Mouse (Mus musculus) midbrain, embryonic 10.5 days (tissue): ENCODE data around the gene Ccdc58. TPM values are rescaled to one million over a fixed set of nuclear protein-coding genes. Genes with fewer than 3 reads are reported as not detected.
"Not testable (repeated sequence)": the region's sequence is repeated elsewhere in the genome, so short reads cannot be mapped to it uniquely, and the experiment has no call there.

ENCODE experiments used
- DNase-seq: peaks from one replicate; pipeline ENCODE4 v3.0.0-alpha.2; 2017; ENCODE audit warnings: low spot score
- H3K27ac ChIP-seq: fragments of 300-500 bp; sonication (generic); replicated peaks from 2 replicates; pipeline ENCODE4 v1.5.1; 2016; ENCODE audit warnings: mild to moderate bottlenecking
- H3K27me3 ChIP-seq: fragments of 300-500 bp; sonication (generic); 2 replicates; pipeline ENCODE4 v1.6.1; 2016; ENCODE audit warnings: low read depth, mild to moderate bottlenecking; ENCODE audit not compliant: poor library complexity, severe bottlenecking
- H3K36me3 ChIP-seq: fragments of 300-500 bp; sonication (generic); 2 replicates; pipeline ENCODE4 v1.6.1; 2016; ENCODE audit warnings: mild to moderate bottlenecking, moderate library complexity
- H3K4me1 ChIP-seq: fragments of 300-500 bp; sonication (generic); 2 replicates; pipeline ENCODE4 v1.6.1; 2016
- H3K4me3 ChIP-seq: fragments of 300-500 bp; sonication (generic); 2 replicates; pipeline ENCODE4 v1.5.1; 2016; ENCODE audit warnings: mild to moderate bottlenecking, moderate library complexity
- H3K9me3 ChIP-seq: fragments of 300-500 bp; sonication (generic); replicated peaks from 2 replicates; pipeline ENCODE4 v1.6.1; 2016; ENCODE audit warnings: mild to moderate bottlenecking
- WGBS: fragments of 180-500 bp; shearing (Covaris S2); methylation state at CpG from one replicate; pipeline ENCODE4 v1.1.7; 2016; 5-methylcytosine and 5-hydroxymethylcytosine counted together
- polyA plus RNA-seq: library from polyadenylated mRNA; unstranded; fragments of >200 nt; fragmentation: Nextera tagmentation; extraction: Ambion mirVana; gene quantifications from 2 replicates; pipeline ENCODE4 v1.2.1, GENCODE M21; 2016

Ccdc58 gene
- polyA plus RNA-seq, 1 experiment from 2014 or later = 103 TPM

DNA sequence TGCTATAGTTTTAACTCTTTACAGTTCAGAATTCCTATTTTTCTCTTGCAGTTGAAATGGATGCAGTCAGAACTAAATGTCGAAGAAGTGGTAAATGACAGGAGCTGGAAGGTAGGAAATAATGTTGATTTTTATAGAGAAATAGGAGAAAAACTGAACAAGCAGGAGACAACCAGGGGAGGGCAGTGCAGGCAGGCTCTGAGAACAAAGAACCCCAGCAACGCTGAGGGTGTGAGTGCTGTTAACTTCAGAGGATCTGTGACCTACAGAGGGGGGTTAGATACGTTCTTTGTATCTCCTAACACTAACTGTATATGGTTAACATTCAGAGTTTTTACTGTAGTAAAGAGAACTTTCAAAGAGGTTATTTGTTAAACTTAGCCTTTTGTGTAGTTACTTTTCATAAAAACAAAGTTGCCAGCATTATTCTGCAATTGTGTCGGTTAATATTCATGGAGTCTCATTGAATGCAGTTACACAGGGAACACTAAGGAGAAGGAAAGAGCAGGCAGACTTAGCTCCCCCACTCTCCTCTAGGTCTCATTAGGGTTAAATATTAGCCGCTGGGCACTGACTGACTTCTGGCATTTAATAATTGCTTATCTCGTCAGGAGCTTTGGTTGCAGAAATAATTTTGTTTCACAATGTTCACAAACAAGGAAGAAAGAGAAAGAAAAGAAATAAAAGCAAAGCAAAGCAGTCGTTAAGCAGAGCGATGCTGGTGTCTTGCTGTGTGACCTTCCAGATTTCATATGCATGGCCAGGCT is 18.5 kb downstream of the Ccdc58 start:
- Histone ChIP-seq H3K27me3 (no peaks in the 10 kb centered on the region), H3K9me3 (no peaks in the 10 kb centered on the region), H3K27ac (no peak overlapping the region), H3K4me3 (no peak overlapping the region), H3K36me3 (peaks cover 76% of the 10 kb centered on the region), H3K4me1 (no peaks in the 10 kb centered on the region)
- DNase-seq = no peak
- WGBS = 84% methylated on average over 8 of the region's 8 CpGs

DNA sequence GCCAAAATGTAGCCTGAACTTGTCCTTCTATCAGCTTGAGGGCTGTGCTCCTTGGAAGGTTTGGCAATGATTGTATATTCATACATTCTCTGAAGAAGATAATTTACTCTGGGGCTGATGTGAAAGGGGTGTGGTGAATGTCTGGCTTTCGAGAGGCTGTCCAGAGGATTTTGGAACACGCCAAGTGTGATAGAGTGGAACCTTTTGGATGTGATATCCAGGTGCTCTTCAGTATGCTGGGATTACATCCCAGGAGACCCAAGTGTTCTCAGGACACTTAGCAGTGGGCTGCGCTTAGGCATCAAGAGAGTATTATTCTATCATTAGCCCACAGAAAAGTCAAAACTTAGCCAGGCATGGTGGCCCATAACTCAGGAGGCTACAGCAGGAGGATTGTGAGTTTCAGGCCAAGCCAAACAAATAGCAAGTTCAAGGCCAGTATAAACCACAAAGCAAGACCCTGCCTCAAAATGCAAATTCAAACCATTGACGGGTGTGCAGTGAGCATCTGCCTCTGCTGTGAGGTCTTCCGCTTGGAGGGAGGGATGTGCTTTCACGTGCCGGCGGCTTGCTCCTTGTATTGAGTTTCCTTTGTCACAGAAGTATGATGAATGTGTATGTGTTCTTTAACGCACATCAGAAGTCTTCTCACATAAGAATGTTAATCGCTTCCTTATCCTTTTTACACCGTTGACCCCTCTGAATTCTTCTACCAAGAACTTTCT is 19.5 kb downstream of the Ccdc58 start:
- Histone ChIP-seq H3K9me3 (no peaks in the 10 kb centered on the region), H3K27ac (no peak overlapping the region), H3K27me3 (no peaks in the 10 kb centered on the region), H3K4me1 (no peaks in the 10 kb centered on the region), H3K4me3 (no peak overlapping the region), H3K36me3 (peaks cover 67% of the 10 kb centered on the region)
- 90% methylated on average over 11 of the region's 11 CpGs for WGBS
- DNase-seq = no peak

DNA sequence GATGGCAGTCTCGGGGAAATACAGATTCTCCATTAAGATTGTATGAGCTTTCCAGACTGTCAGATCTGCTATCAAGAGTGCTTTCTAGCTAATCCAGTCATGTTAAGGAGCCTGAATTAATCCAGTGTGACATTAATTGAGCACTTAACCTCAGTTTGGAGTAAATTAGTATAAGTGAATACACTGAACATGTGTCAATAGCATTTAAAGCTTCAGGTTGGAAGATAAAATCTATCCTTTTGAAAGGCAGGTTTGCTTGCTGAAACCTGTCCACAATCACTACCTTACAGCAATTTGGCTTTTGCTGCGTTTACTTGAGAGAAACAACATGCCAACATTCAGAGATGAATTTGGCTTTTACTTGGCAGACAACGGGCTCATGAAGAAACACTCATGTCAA is 22.6 kb downstream of the Ccdc58 start:
- no peak overlapping the region for H3K4me3 ChIP-seq
- H3K36me3 ChIP-seq = peaks cover 38% of the 10 kb centered on the region
- no peak for DNase-seq
- H3K9me3 ChIP-seq = no peaks in the 10 kb centered on the region
- H3K27me3 ChIP-seq = no peaks in the 10 kb centered on the region
- no peaks in the 10 kb centered on the region for H3K4me1 ChIP-seq
- 92% methylated on average over 3 of the region's 3 CpGs for WGBS
- H3K27ac ChIP-seq = no peak overlapping the region

DNA sequence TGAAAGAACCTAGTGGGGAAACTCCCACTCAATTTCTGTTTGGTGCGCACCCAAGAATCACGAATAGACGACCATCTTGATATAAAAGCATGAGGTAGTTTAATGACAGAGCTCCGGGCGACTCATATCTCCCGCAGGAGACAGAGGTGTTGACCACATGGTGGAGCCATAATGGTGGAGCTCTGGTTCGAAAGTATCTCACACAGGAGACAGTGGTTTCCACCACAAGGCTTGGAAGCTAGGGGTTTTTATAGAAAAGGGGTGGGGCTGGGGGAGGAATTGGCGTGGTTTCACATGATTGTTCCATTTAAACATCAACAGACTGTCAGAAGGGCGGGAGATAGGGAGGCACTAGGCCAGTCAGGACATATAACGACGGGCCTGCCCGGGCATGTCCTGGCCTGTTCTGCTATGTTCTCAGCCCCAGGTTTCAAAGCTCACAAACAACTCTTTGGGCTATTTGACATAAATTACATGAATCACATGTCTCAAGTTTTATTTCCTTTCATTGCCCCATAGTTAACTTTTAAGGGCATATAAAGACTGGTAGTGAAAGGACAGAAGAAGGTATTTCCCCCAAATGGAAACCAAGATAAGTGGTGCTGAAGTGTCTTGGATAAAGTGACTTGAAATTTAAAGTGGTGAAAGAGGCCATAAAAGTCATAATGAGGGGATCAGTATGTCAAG is 26.5 kb downstream of the Ccdc58 start:
- not testable (repeated sequence) for H3K27ac ChIP-seq, H3K36me3 ChIP-seq, H3K4me3 ChIP-seq, H3K27me3 ChIP-seq, H3K4me1 ChIP-seq, H3K9me3 ChIP-seq, DNase-seq
- WGBS = 95% methylated on average over 12 of the region's 12 CpGs

DNA sequence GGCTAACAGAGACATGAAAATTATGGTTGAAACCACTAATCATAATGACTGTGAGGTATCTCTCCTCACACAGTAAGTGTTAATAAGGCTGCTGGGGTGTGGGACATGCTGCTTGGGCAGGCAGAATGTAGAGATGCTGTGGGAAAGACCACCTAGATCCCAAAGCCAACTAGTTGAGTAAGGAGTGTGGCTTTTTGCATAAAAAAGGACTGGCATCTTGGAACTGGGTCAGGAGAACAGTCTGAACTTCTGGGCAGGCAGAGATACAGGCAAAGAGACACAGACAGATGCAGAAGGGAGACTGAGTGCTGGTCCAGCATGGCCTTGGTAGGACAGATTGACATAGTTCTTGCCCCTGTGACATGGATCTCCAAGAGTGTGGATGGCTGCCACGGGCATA is 30.0 kb downstream of the Ccdc58 start:
- no peak overlapping the region for H3K27ac ChIP-seq
- no peaks in the 10 kb centered on the region for H3K4me1 ChIP-seq
- H3K4me3 ChIP-seq = no peak overlapping the region
- WGBS = 89% methylated on average over 1 of the region's 1 CpGs
- H3K27me3 ChIP-seq = no peaks in the 10 kb centered on the region
- H3K36me3 ChIP-seq = no peaks in the 10 kb centered on the region
- no peaks in the 10 kb centered on the region; the same call in 1 of the 2 replicates for H3K9me3 ChIP-seq
- no peak for DNase-seq

DNA sequence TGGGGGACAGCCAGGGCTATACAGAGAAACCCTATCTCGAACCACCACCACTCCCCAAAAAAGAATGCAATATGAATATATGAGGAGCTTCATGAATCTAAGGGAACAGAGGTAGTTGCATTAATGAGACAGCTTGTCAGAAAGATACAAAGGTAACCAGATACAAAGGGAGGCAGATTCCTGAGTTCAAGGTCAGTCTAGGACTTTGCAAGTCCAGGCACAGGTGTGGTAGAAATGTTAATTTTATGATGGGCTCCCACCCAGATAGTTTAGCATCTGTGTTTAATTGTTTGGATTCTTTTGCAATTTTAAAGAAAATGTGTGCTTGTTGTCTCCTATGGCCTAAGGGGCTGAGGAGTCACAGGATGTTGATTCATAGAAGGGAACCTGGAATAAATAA is 30.7 kb downstream of the Ccdc58 start:
- WGBS = 87% methylated on average over 1 of the region's 1 CpGs
- DNase-seq = no peak
- H3K4me1 ChIP-seq = no peaks in the 10 kb centered on the region
- H3K27me3 ChIP-seq = no peaks in the 10 kb centered on the region
- H3K36me3 ChIP-seq = no peaks in the 10 kb centered on the region
- H3K27ac ChIP-seq = no peak overlapping the region
- no peak overlapping the region for H3K4me3 ChIP-seq
- no peaks in the 10 kb centered on the region; the same call in 1 of the 2 replicates for H3K9me3 ChIP-seq

DNA sequence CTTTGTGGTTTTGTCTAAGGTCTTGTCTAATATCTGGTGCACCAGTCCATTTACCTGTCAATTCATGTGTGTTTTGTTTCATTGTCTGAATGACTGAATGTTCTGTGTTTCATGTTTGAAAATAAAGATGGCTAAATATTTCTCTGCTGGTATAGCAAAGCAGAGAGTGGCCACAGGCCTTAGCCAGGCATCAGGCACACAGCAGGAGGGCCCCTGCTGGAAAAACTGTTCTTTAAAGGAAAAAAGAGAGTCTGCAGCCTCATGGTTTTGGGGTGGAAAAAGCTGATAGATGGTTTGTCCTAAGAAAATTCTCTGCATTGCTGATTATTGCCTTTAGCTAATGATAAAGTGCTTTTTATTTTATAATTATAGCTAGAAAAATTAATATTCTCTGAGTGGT is 40.0 kb downstream of the Ccdc58 start:
- H3K27ac ChIP-seq, H3K4me3 ChIP-seq, DNase-seq, H3K4me1 ChIP-seq, H3K9me3 ChIP-seq, H3K27me3 ChIP-seq, H3K36me3 ChIP-seq: not testable (repeated sequence)

DNA sequence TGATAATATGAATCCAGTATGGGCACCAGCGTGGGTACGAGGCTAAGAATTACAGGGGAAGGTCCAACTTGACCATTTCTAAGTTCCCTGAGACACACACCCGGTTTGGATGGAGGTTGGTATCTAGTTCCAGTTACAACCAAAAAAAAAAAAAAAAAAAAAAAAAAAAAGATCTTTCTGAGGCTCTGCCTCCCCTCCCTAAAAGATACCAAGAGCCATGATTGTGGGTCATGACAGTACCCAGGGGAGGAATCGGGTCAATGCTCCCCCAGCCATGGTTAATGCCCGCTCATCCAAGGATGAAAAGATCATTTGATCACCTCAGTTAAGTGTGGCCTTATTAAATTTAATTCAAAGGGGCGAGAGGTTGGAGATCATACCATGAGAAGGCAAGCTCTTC is 44.3 kb downstream of the Ccdc58 start:
- H3K27ac ChIP-seq, H3K9me3 ChIP-seq, H3K4me1 ChIP-seq, H3K36me3 ChIP-seq, DNase-seq, H3K27me3 ChIP-seq, H3K4me3 ChIP-seq: not testable (repeated sequence)
- WGBS = 92% methylated on average over 6 of the region's 6 CpGs

DNA sequence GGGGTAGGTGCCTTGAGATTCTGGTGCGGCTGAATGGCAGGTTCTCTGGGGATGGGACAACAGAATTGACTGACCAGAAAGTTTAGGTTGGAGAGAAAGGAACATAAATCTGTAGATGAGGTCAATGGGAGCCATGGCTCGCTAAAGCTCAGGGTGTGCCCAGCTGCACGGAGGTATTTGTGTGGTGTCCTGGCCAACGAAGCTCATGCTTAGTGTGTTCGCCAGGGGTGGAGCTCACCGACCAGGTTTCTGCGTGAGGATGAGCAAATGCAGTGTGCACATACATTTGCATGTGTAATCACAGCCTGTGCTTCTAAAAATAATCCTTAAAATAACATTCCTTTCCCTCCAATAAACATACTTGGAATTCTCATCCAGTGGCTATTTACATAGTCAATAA is 56.6 kb downstream of the Ccdc58 start:
- no peak overlapping the region for H3K4me3 ChIP-seq
- H3K27me3 ChIP-seq = no peaks in the 10 kb centered on the region
- H3K9me3 ChIP-seq = no peaks in the 10 kb centered on the region
- no peaks in the 10 kb centered on the region for H3K36me3 ChIP-seq
- no peak overlapping the region for H3K27ac ChIP-seq
- no peak for DNase-seq
- no peaks in the 10 kb centered on the region for H3K4me1 ChIP-seq
- WGBS = 86% methylated on average over 7 of the region's 7 CpGs

DNA sequence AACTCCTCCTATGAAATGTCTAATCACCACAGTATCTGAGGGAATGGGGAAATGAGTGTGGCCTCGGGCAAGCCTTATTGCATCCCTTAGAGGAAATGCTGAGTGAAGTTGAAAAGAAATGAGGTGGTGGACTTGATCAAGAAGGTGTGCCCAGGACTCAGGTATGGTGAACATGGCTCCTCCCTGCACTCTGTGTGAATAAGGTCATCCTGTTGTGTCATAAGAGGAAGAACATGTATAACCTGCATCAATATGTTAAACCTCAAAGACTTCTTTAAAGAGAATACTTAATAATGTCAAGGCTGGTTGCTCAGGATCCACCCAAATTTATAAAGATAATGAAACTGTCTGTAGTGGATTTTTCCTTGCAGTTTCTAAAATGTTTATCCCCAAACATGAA is 59.7 kb downstream of the Ccdc58 start, which contains the start of gene Csta1:
Gene Csta1 (minus strand): TSS at position 101 of the 400 bp plus-strand sequence.
- no peak within 1 kb of the TSS for H3K27ac ChIP-seq
- no peak within 1 kb of the TSS for H3K4me3 ChIP-seq
- H3K9me3 ChIP-seq = no peaks in the 10 kb centered on the region
- H3K4me1 ChIP-seq = no peaks in the 10 kb centered on the region
- no peak for DNase-seq
- no peaks in the 10 kb centered on the region for H3K27me3 ChIP-seq
- 84% methylated on average over 1 of the region's 1 CpGs for WGBS
- no peaks in the 10 kb centered on the region for H3K36me3 ChIP-seq

DNA sequence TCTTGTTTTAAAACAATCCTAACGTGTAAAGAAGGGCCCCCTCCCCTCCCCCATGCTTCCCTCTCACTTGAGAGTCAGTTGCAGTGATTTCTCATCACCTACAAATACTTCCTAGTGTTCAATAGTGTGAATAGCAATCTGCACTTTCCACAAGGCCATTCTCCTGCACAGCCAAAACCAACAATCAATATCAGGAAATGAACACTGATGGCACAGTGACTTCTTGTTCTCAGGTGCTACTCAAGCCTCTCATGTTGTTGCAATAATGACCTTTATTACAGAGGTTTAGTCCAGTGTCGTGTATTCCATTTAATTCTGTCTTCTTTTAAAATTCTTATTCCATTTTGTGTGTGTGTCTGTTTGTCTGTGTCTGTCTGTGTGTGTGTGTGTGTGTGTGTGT is 66.7 kb downstream of the Ccdc58 start:
- no peaks in the 10 kb centered on the region for H3K9me3 ChIP-seq
- 80% methylated on average over 2 of the region's 2 CpGs for WGBS
- no peaks in the 10 kb centered on the region for H3K27me3 ChIP-seq
- DNase-seq = no peak
- H3K27ac ChIP-seq = no peak overlapping the region
- no peaks in the 10 kb centered on the region for H3K4me1 ChIP-seq
- no peaks in the 10 kb centered on the region for H3K36me3 ChIP-seq
- no peak overlapping the region for H3K4me3 ChIP-seq
